Mouse (Mus musculus) intestine, embryonic 15.5 days (tissue): ENCODE data around the gene Zfp853. TPM values are rescaled to one million over a fixed set of nuclear protein-coding genes. Genes with fewer than 3 reads are reported as not detected.

Experiments
- ATAC-seq: fragments of 200-750 bp; cut with Nextera tagmentation; 2 replicates; pipeline ENCODE4 v1.8.0; 2017; ENCODE audit warnings: moderate TSS enrichment, moderate library complexity
- H3K27ac ChIP-seq: fragments of 300-500 bp; sonication (generic); 2 replicates; pipeline ENCODE4 v1.5.1; 2015; ENCODE audit warnings: mild to moderate bottlenecking, inconsistent platforms
- H3K27me3 ChIP-seq: fragments of 300-500 bp; sonication (generic); replicated peaks from 2 replicates; pipeline ENCODE4 v1.6.1; 2015; ENCODE audit warnings: inconsistent platforms
- H3K36me3 ChIP-seq: fragments of 300-500 bp; sonication (generic); 2 replicates; pipeline ENCODE4 v1.6.1; 2015; ENCODE audit warnings: inconsistent platforms
- H3K4me1 ChIP-seq: fragments of 300-500 bp; sonication (generic); replicated peaks from 2 replicates; pipeline ENCODE4 v1.6.1; 2015; ENCODE audit warnings: inconsistent platforms
- H3K4me2 ChIP-seq: fragments of 300-500 bp; sonication (generic); replicated peaks from 2 replicates; pipeline ENCODE4 v1.6.1; 2015; ENCODE audit warnings: mild to moderate bottlenecking, inconsistent platforms
- H3K4me3 ChIP-seq: fragments of 300-500 bp; sonication (generic); replicated peaks from 2 replicates; pipeline ENCODE4 v1.5.1; 2015; ENCODE audit warnings: inconsistent platforms
- H3K9ac ChIP-seq: fragments of 300-500 bp; sonication (generic); 2 replicates; pipeline ENCODE4 v1.6.1; 2015; ENCODE audit warnings: inconsistent platforms
- H3K9me3 ChIP-seq: fragments of 300-500 bp; sonication (generic); 2 replicates; pipeline ENCODE4 v1.6.1; 2016; ENCODE audit warnings: inconsistent platforms
- WGBS: fragments of 180-500 bp; shearing (Covaris S2); methylation state at CpG from one replicate; pipeline ENCODE4 v1.1.7; 2015; 5-methylcytosine and 5-hydroxymethylcytosine counted together
- polyA plus RNA-seq: library from polyadenylated mRNA; unstranded; fragments of >200 nt; fragmentation: Nextera tagmentation; extraction: Ambion mirVana; gene quantifications from 2 replicates; pipeline ENCODE4 v1.2.1, GENCODE M21; 2015

Zfp853 gene
- polyA plus RNA-seq, 1 experiment from 2014 or later: 0.06 TPM

- ATAC-seq: no peak
- Histone ChIP-seq H3K9me3 (no peaks in the 10 kb centered on the region), H3K27me3 (no peaks in the 10 kb centered on the region), H3K36me3 (0 out of 2 replicates have a peak, but pooled peaks cover 4% of the 10 kb centered on the region), H3K27ac (no peak overlapping the region), H3K4me1 (peaks cover 11% of the 10 kb centered on the region; the same call in 1 of the 2 replicates), H3K4me3 (no peak overlapping the region), H3K4me2 (no peak overlapping the region), H3K9ac (no peak overlapping the region)
- 86% methylated on average over 6 of the region's 6 CpGs for WGBS
These were observed 26.6 kb downstream of the Zfp853 start for GRCm38 (mm10) chr5:143266794-143267193.

- Histone ChIP-seq H3K4me3 (no peak overlapping the region), H3K27ac (no peak overlapping the region), H3K36me3 (peaks cover 4% of the 10 kb centered on the region; the same call in 1 of the 2 replicates), H3K27me3 (no peaks in the 10 kb centered on the region), H3K9me3 (no peaks in the 10 kb centered on the region), H3K9ac (no peak overlapping the region), H3K4me1 (peaks cover 6% of the 10 kb centered on the region; the same call in 1 of the 2 replicates), H3K4me2 (no peak overlapping the region)
- no peak for ATAC-seq
- WGBS: 46% methylated on average over 1 of the region's 1 CpGs
These were observed 28.0 kb downstream of the Zfp853 start for GRCm38 (mm10) chr5:143265409-143265808.

- Histone ChIP-seq H3K4me1 (0 out of 2 replicates have a peak, but pooled peaks cover 3% of the 10 kb centered on the region), H3K4me3 (no peak overlapping the region), H3K9me3 (no peaks in the 10 kb centered on the region), H3K27ac (no peak overlapping the region), H3K9ac (no peak overlapping the region), H3K27me3 (no peaks in the 10 kb centered on the region), H3K36me3 (peaks cover 4% of the 10 kb centered on the region; the same call in 1 of the 2 replicates), H3K4me2 (no peak overlapping the region)
- WGBS: 89% methylated on average over 10 of the region's 10 CpGs
- ATAC-seq: no peak
These were observed 28.7 kb downstream of the Zfp853 start for GRCm38 (mm10) chr5:143264689-143265088.

DNA sequence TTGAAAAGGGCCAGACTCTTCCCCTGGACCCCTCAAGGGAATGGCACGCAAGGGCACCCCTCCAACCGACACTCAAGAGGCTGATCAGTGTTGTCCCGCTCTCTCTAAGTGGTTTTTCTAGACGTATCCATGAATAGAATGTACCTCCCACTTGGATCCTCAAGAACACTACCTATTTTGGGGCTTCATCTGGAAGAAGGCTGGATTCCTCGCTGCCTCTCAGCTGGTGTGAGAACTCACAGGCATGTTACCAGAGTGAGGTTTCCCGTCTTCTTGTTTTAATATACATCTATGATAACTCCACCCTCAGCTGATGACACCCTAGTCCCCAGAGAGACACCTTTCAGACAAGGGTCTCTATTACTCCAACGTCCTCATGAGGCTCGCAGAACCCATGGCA lies 31.8 kb downstream of the Zfp853 start:
- H3K9me3 ChIP-seq: no peaks in the 10 kb centered on the region
- no peak overlapping the region for H3K4me3 ChIP-seq
- no peak overlapping the region for H3K4me2 ChIP-seq
- WGBS: 93% methylated on average over 8 of the region's 8 CpGs
- no peak overlapping the region for H3K9ac ChIP-seq
- peaks cover 13% of the 10 kb centered on the region for H3K27me3 ChIP-seq
- ATAC-seq: no peak
- H3K4me1 ChIP-seq: no peaks in the 10 kb centered on the region
- H3K27ac ChIP-seq: no peak overlapping the region
- H3K36me3 ChIP-seq: peaks cover 4% of the 10 kb centered on the region; the same call in 1 of the 2 replicates

DNA sequence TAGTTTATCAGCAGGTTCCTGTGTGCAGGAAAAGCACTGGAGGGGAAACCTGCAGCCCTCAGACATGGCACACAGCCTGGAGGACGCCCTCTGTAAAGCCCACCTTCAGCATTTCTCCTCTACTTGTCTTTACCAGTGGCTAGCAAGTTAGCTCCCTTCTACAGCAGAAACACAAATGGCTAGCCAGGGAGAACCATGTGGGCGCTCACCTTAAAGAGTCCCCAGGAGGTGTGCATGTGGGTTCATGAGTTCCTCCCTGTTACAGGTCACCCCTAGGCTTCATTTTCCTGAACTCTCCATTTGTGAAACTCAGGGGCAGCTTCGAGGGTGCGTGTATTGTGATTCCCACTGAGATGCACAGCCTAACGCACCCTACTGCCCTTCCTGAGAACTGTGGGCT lies 37.6 kb downstream of the Zfp853 start:
- H3K36me3 ChIP-seq: peaks cover 15% of the 10 kb centered on the region
- 91% methylated on average over 5 of the region's 5 CpGs for WGBS
- no peak for ATAC-seq

DNA sequence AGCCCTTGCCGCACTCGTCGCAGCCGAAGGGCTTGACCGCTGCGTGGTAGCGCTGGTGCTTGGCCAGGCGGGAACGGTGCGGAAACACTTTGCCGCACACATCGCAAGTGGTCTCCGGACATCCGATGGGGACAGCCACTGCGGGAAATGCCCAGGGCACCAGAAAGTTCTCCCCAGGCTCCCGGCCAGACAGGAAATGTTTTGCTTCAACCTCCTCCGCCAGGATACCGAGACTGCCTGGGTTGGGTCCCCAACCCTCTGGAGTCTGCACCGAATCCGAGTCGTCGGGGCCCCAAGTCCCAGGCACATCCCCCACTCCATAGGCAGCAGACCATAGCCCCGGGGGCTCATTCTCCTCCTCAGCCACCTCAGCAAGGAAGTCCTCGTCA lies 38.3 kb downstream of the Zfp853 start:
- WGBS: 53% methylated on average over 24 of the region's 24 CpGs
- H3K9ac ChIP-seq: no peak overlapping the region
- ATAC-seq: no peak
- H3K27ac ChIP-seq: no peak overlapping the region
- H3K4me2 ChIP-seq: peak overlapping the region; percentile 82; the same call in 1 of the 2 replicates
- H3K27me3 ChIP-seq: peaks cover 69% of the 10 kb centered on the region
- H3K4me3 ChIP-seq: peak overlapping the region; percentile 40; the same call in 1 of the 2 replicates
- no peaks in the 10 kb centered on the region for H3K9me3 ChIP-seq
- peaks cover 17% of the 10 kb centered on the region for H3K4me1 ChIP-seq
- peaks cover 15% of the 10 kb centered on the region for H3K36me3 ChIP-seq

More for the DNA sequence above, 37.6 kb downstream of the Zfp853 start:
- H3K4me2 ChIP-seq: no peak overlapping the region
- no peak overlapping the region for H3K9ac ChIP-seq
- H3K4me3 ChIP-seq: no peak overlapping the region
- no peak overlapping the region for H3K27ac ChIP-seq
- no peaks in the 10 kb centered on the region for H3K9me3 ChIP-seq
- H3K27me3 ChIP-seq: peaks cover 69% of the 10 kb centered on the region
- H3K4me1 ChIP-seq: peaks cover 17% of the 10 kb centered on the region

- Histone ChIP-seq H3K9me3 (no peaks in the 10 kb centered on the region), H3K27ac (no peak overlapping the region), H3K4me3 (peak overlapping the region; percentile 40), H3K4me2 (peak overlapping the region; percentile 82), H3K27me3 (peaks cover 69% of the 10 kb centered on the region), H3K4me1 (peaks cover 17% of the 10 kb centered on the region), H3K9ac (no peak overlapping the region), H3K36me3 (peaks cover 15% of the 10 kb centered on the region)
- 46% methylated on average over 66 of the region's 66 CpGs for WGBS
- ATAC-seq: no peak
These were observed 38.8 kb downstream of the Zfp853 start for GRCm38 (mm10) chr5:143254487-143255130.

- Histone ChIP-seq H3K27me3 (peaks cover 69% of the 10 kb centered on the region), H3K27ac (no peak overlapping the region), H3K4me3 (peak overlapping the region; percentile 40), H3K4me2 (peak overlapping the region; percentile 82), H3K36me3 (peaks cover 15% of the 10 kb centered on the region), H3K9me3 (no peaks in the 10 kb centered on the region), H3K9ac (no peak overlapping the region), H3K4me1 (peaks cover 17% of the 10 kb centered on the region)
- WGBS: 11% methylated on average over 73 of the region's 81 CpGs
- ATAC-seq: peak; percentile 10; the same call in 1 of the 2 replicates
These were observed 39.4 kb downstream of the Zfp853 start for GRCm38 (mm10) chr5:143253881-143254486.

- Histone ChIP-seq H3K4me1 (peaks cover 17% of the 10 kb centered on the region), H3K9me3 (no peaks in the 10 kb centered on the region), H3K27me3 (peaks cover 67% of the 10 kb centered on the region), H3K4me2 (peak overlapping the region; percentile 82), H3K4me3 (peak overlapping the region; percentile 40), H3K27ac (no peak overlapping the region), H3K36me3 (peaks cover 16% of the 10 kb centered on the region), H3K9ac (no peak overlapping the region)
- WGBS: 7% methylated on average over 101 of the region's 103 CpGs
- ATAC-seq: peak; percentile 34; the same call in 1 of the 2 replicates
These were observed 40.1 kb downstream of the Zfp853 start for GRCm38 (mm10) chr5:143253186-143253880.

GRCm38 (mm10) chr5:143252791-143253185 lies 40.6 kb downstream of the Zfp853 start:
- 45% methylated on average over 18 of the region's 18 CpGs for WGBS
- Histone ChIP-seq H3K9me3 (no peaks in the 10 kb centered on the region), H3K27me3 (peaks cover 64% of the 10 kb centered on the region), H3K36me3 (peaks cover 20% of the 10 kb centered on the region), H3K4me2 (peak overlapping the region; percentile 82; the same call in 1 of the 2 replicates), H3K9ac (no peak overlapping the region), H3K4me3 (peak overlapping the region; percentile 40; the same call in 1 of the 2 replicates), H3K27ac (no peak overlapping the region), H3K4me1 (peaks cover 17% of the 10 kb centered on the region)
- no peak for ATAC-seq

GRCm38 (mm10) chr5:143252039-143252438 lies 41.4 kb downstream of the Zfp853 start:
- Histone ChIP-seq H3K9me3 (no peaks in the 10 kb centered on the region), H3K9ac (no peak overlapping the region), H3K36me3 (peaks cover 24% of the 10 kb centered on the region), H3K4me3 (no peak overlapping the region), H3K4me1 (peaks cover 17% of the 10 kb centered on the region), H3K27me3 (peaks cover 60% of the 10 kb centered on the region), H3K27ac (no peak overlapping the region), H3K4me2 (no peak overlapping the region)
- no peak for ATAC-seq
- WGBS: 68% methylated on average over 6 of the region's 6 CpGs

- Histone ChIP-seq H3K4me3 (no peak overlapping the region), H3K4me1 (no peaks in the 10 kb centered on the region), H3K27ac (no peak overlapping the region), H3K4me2 (no peak overlapping the region), H3K36me3 (peaks cover 57% of the 10 kb centered on the region), H3K9me3 (no peaks in the 10 kb centered on the region), H3K27me3 (no peaks in the 10 kb centered on the region), H3K9ac (no peak overlapping the region)
- 96% methylated on average over 26 of the region's 26 CpGs for WGBS
- ATAC-seq: no peak
These were observed 48.5 kb downstream of the Zfp853 start for GRCm38 (mm10) chr5:143244926-143245325.
